In genomic region chr2:32864755-32865154, GRCm38 (mm10) we compare ENCODE assay signal across 8 mouse cellular contexts. TPM values are rescaled to one million over a fixed set of nuclear protein-coding genes. Genes with fewer than 3 reads are reported as not detected.
DNase-seq lines count a peak whose midpoint lies in the region; ATAC-seq and TF ChIP-seq lines count a peak whose summit lies in the region.

No protein-coding gene starts in this region.

- H3K36me3 ChIP-seq in G1E (replicated peaks) = no peaks in the 10 kb centered on the region
- H3K36me3 ChIP-seq in liver, postnatal 0 days (replicated peaks; ENCODE audit: insufficient read depth, low read length) = no peaks in the 10 kb centered on the region

- no peak overlapping the region for H3K4me2 ChIP-seq in liver, postnatal 0 days (ENCODE audit: low read depth, low read length)

- no peak for TF ChIP-seq EP300 in liver, postnatal 0 days (IDR thresholded peaks at IDR 0.05; ENCODE audit: low read depth)

- H3K4me1 ChIP-seq in G1E (ENCODE audit: insufficient read depth, low read depth, low read length) = peaks cover 2% of the 10 kb centered on the region; the same call in 1 of the 2 replicates
- no peaks in the 10 kb centered on the region for H3K4me1 ChIP-seq in liver, postnatal 0 days (ENCODE audit: insufficient read depth)

- no peaks in the 10 kb centered on the region for H3K9me3 ChIP-seq in G1E (replicated peaks)
- H3K9me3 ChIP-seq in liver, postnatal 0 days (ENCODE audit: low read length) = no peaks in the 10 kb centered on the region

- DNase-seq in cerebellum, postnatal 14 days = peak; percentile 65 to 71
- DNase-seq in cerebellum, adult 11-12 months = no peak
- no peak for DNase-seq in layer of hippocampus, adult 2 months (ENCODE audit: low spot score in 2 of 2)
- DNase-seq in layer of hippocampus, adult 9-11 months = no peak
- DNase-seq in G1E (ENCODE audit: low spot score) = no peak
- no peak for DNase-seq in liver, postnatal 0 days
- DNase-seq in thymus, postnatal 25 days = no peak
- DNase-seq in adrenal gland, adult 18-20 months (ENCODE audit: low spot score in 2 of 2) = no peak

- no peak overlapping the region for H3K9ac ChIP-seq in liver, postnatal 0 days (replicated peaks)

- no peak overlapping the region for H3K4me3 ChIP-seq in layer of hippocampus, adult 2 months
- H3K4me3 ChIP-seq in G1E (ENCODE audit: low read depth, low read length) = no peak overlapping the region
- no peak overlapping the region for H3K4me3 ChIP-seq in liver, postnatal 0 days (ENCODE audit: low read depth, low read length)

- ATAC-seq in G1E (ENCODE audit: extremely low read depth, insufficient number of reproducible peaks, low FRiP score, poor library complexity, severe bottlenecking) = no peak
- peak; percentile 63 for ATAC-seq in liver, postnatal 0 days

- no peak overlapping the region for H3K27ac ChIP-seq in layer of hippocampus, adult 2 months
- 0 out of 2 replicates have a peak overlapping the region, but pooled peaks have one; percentile 44 for H3K27ac ChIP-seq in liver, postnatal 0 days (ENCODE audit: low read depth)

- peak; percentile 93 for TF ChIP-seq CTCF in layer of hippocampus, adult 2 months (conservative IDR thresholded peaks at IDR 0.05)
- peak; percentile 47 for TF ChIP-seq CTCF in G1E (IDR thresholded peaks at IDR 0.05; ENCODE audit: low read depth, low read length)
- peak; percentile 81 for TF ChIP-seq CTCF in liver, postnatal 0 days (IDR thresholded peaks at IDR 0.05; ENCODE audit: low read depth)

- WGBS in liver, postnatal 0 days (ENCODE audit: insufficient replicate concordance) = 59% methylated on average over 2 of the region's 2 CpGs

- H3K27me3 ChIP-seq in G1E (ENCODE audit: insufficient read depth, low read length) = peaks cover 38% of the 10 kb centered on the region
- H3K27me3 ChIP-seq in liver, postnatal 0 days (ENCODE audit: insufficient read depth, low read length) = no peaks in the 10 kb centered on the region

RNA-seq across cellular contexts. Expression of gene Fam129b, which starts 11.2 kb away (rescaled TPM):
- total RNA-seq in layer of hippocampus, adult 2 months (2021) = 10 to 100 TPM; 14.5 to 14.9 TPM
- total RNA-seq in G1E (2014; fragmentation: Nextera tagmentation) (0.53 and 1.2 TPM in 2 replicates), G1E (2017) (20.2 and 20.7 TPM in 2 replicates)
- polyA plus RNA-seq in G1E (2012) = 1.5 and 1.9 TPM in 2 replicates
- polyA plus RNA-seq in liver, postnatal 0 days (2015; fragmentation: Nextera tagmentation; extraction: Ambion mirVana) = 5.2 and 5.9 TPM in 2 replicates
- total RNA-seq in adrenal gland, adult 18-20 months (2021) = 10 to 100 TPM; 19.1 to 32.7 TPM

RNA-seq across cellular contexts. Expression of gene Stxbp1, which starts 17.7 kb away (rescaled TPM):
- total RNA-seq in layer of hippocampus, adult 2 months (2021) = 100 to 1,000 TPM; 550 to 603 TPM
- total RNA-seq in G1E (2014; fragmentation: Nextera tagmentation) (13.7 TPM in 2 replicates), G1E (2017) (2.9 and 3.3 TPM in 2 replicates)
- polyA plus RNA-seq in G1E (2012) = 4.7 and 6.1 TPM in 2 replicates
- 2.1 and 2.3 TPM in 2 replicates for polyA plus RNA-seq in liver, postnatal 0 days (2015; fragmentation: Nextera tagmentation; extraction: Ambion mirVana)
- total RNA-seq in adrenal gland, adult 18-20 months (2021) = 10 to 100 TPM; 22.1 to 36.6 TPM

Comparison
In these comparisons a context has a peak if more than half of its experiments do, and no peak if none do; other contexts are left out.
1. DNase-seq: peak in cerebellum, postnatal 14 days (2 of 2); none in cerebellum, adult 11-12 months (single experiment), layer of hippocampus, adult 2 months (0 of 2), layer of hippocampus, adult 9-11 months (single experiment), G1E (single experiment), liver, postnatal 0 days (single experiment), thymus, postnatal 25 days (single experiment) and adrenal gland, adult 18-20 months (0 of 2).
2. RNA of gene Stxbp1, which starts 17.7 kb away (total RNA-seq): 550 to 603 TPM in layer of hippocampus, adult 2 months; 22.1 to 36.6 TPM in adrenal gland, adult 18-20 months and 2.9 to 13.7 TPM in G1E; every median in the first group is over 10 times any median in the second.
3. Peak in every context shown above with its lines, with median percentiles within 50 percentile points of each other: CTCF ChIP-seq.